Mouse (Mus musculus): Measurements from ENCODE around the gene Nfic. TPM values are rescaled to one million over a fixed set of nuclear protein-coding genes. Genes with fewer than 3 reads are reported as not detected.

The Nfic gene
- polyA plus RNA-seq, 1 experiment: 31.8 TPM

GRCm38 (mm10) chr10:81421041-81421796 lies 34.2 kb downstream of the Nfic start:
- Histone ChIP-seq H3K4me3 (ENCODE audit: insufficient read depth, low read length) (no peak overlapping the region), H3K27ac (ENCODE audit: insufficient read depth, low read depth, low read length) (no peak overlapping the region), H3K4me1 (ENCODE audit: control insufficient read depth, insufficient read depth, low read length) (peaks cover 6% of the 10 kb centered on the region; the same call in 1 of the 2 replicates)
- TF ChIP-seq CTCF (IDR thresholded peaks at IDR 0.05; ENCODE audit: low read depth, low read length) (no peak), POLR2A (IDR thresholded peaks at IDR 0.05; ENCODE audit: borderline replicate concordance, low read depth, low read length) (no peak)

GRCm38 (mm10) chr10:81420191-81420767 lies 35.2 kb downstream of the Nfic start:
- no peak overlapping the region for H3K27ac ChIP-seq (ENCODE audit: insufficient read depth, low read depth, low read length)
- H3K4me1 ChIP-seq (ENCODE audit: control insufficient read depth, insufficient read depth, low read length): no peaks in the 10 kb centered on the region; the same call in 1 of the 2 replicates
- no peak overlapping the region for H3K4me3 ChIP-seq (ENCODE audit: insufficient read depth, low read length)
- TF ChIP-seq POLR2A (IDR thresholded peaks at IDR 0.05; ENCODE audit: borderline replicate concordance, low read depth, low read length) (no peak), CTCF (IDR thresholded peaks at IDR 0.05; ENCODE audit: low read depth, low read length) (no peak)

- TF ChIP-seq CTCF (IDR thresholded peaks at IDR 0.05; ENCODE audit: low read depth, low read length) (no peak), POLR2A (IDR thresholded peaks at IDR 0.05; ENCODE audit: borderline replicate concordance, low read depth, low read length) (no peak)
- H3K4me3 ChIP-seq (ENCODE audit: insufficient read depth, low read length): no peak overlapping the region
- H3K27ac ChIP-seq (ENCODE audit: insufficient read depth, low read depth, low read length): no peak overlapping the region
- peaks cover 3% of the 10 kb centered on the region for H3K4me1 ChIP-seq (ENCODE audit: control insufficient read depth, insufficient read depth, low read length)
Measured at GRCm38 (mm10) chr10:81419111-81419928, 36.1 kb downstream of the Nfic start.

- H3K4me1 ChIP-seq (ENCODE audit: control insufficient read depth, insufficient read depth, low read length): peaks cover 9% of the 10 kb centered on the region
Measured at GRCm38 (mm10) chr10:81418216-81419070, 37.0 kb downstream of the Nfic start.

GRCm38 (mm10) chr10:81417227-81418215 lies 37.9 kb downstream of the Nfic start:
- no peak overlapping the region for H3K27ac ChIP-seq (ENCODE audit: insufficient read depth, low read depth, low read length)
- TF ChIP-seq POLR2A (IDR thresholded peaks at IDR 0.05; ENCODE audit: borderline replicate concordance, low read depth, low read length) (no peak), CTCF (IDR thresholded peaks at IDR 0.05; ENCODE audit: low read depth, low read length) (no peak)
- no peak overlapping the region for H3K4me3 ChIP-seq (ENCODE audit: insufficient read depth, low read length)
- peaks cover 9% of the 10 kb centered on the region for H3K4me1 ChIP-seq (ENCODE audit: control insufficient read depth, insufficient read depth, low read length)

More at GRCm38 (mm10) chr10:81418216-81419070, 37.0 kb downstream of the Nfic start:
- Histone ChIP-seq H3K27ac (ENCODE audit: insufficient read depth, low read depth, low read length) (no peak overlapping the region), H3K4me3 (ENCODE audit: insufficient read depth, low read length) (no peak overlapping the region)
- TF ChIP-seq CTCF (IDR thresholded peaks at IDR 0.05; ENCODE audit: low read depth, low read length) (no peak), POLR2A (IDR thresholded peaks at IDR 0.05; ENCODE audit: borderline replicate concordance, low read depth, low read length) (no peak)

- TF ChIP-seq CTCF (IDR thresholded peaks at IDR 0.05; ENCODE audit: low read depth, low read length) (no peak), POLR2A (IDR thresholded peaks at IDR 0.05; ENCODE audit: borderline replicate concordance, low read depth, low read length) (no peak)
- H3K4me1 ChIP-seq (ENCODE audit: control insufficient read depth, insufficient read depth, low read length): peaks cover 9% of the 10 kb centered on the region
- H3K27ac ChIP-seq (ENCODE audit: insufficient read depth, low read depth, low read length): no peak overlapping the region
- H3K4me3 ChIP-seq (ENCODE audit: insufficient read depth, low read length): no peak overlapping the region
Measured at GRCm38 (mm10) chr10:81416581-81417226, 38.7 kb downstream of the Nfic start.

- H3K4me3 ChIP-seq (ENCODE audit: insufficient read depth, low read length): no peak overlapping the region
- TF ChIP-seq CTCF (IDR thresholded peaks at IDR 0.05; ENCODE audit: low read depth, low read length): no peak
- no peak for TF ChIP-seq POLR2A (IDR thresholded peaks at IDR 0.05; ENCODE audit: borderline replicate concordance, low read depth, low read length)
- H3K27ac ChIP-seq (ENCODE audit: insufficient read depth, low read depth, low read length): no peak overlapping the region
- H3K4me1 ChIP-seq (ENCODE audit: control insufficient read depth, insufficient read depth, low read length): peaks cover 16% of the 10 kb centered on the region
Measured at GRCm38 (mm10) chr10:81415549-81416310, 39.7 kb downstream of the Nfic start.
